Mouse (Mus musculus): ENCODE data around the gene Slc22a12. TPM values are rescaled to one million over a fixed set of nuclear protein-coding genes. Genes with fewer than 3 reads are reported as not detected.

Gene Slc22a12
- total and polyA plus RNA-seq, 3 experiments: not detected

DNA sequence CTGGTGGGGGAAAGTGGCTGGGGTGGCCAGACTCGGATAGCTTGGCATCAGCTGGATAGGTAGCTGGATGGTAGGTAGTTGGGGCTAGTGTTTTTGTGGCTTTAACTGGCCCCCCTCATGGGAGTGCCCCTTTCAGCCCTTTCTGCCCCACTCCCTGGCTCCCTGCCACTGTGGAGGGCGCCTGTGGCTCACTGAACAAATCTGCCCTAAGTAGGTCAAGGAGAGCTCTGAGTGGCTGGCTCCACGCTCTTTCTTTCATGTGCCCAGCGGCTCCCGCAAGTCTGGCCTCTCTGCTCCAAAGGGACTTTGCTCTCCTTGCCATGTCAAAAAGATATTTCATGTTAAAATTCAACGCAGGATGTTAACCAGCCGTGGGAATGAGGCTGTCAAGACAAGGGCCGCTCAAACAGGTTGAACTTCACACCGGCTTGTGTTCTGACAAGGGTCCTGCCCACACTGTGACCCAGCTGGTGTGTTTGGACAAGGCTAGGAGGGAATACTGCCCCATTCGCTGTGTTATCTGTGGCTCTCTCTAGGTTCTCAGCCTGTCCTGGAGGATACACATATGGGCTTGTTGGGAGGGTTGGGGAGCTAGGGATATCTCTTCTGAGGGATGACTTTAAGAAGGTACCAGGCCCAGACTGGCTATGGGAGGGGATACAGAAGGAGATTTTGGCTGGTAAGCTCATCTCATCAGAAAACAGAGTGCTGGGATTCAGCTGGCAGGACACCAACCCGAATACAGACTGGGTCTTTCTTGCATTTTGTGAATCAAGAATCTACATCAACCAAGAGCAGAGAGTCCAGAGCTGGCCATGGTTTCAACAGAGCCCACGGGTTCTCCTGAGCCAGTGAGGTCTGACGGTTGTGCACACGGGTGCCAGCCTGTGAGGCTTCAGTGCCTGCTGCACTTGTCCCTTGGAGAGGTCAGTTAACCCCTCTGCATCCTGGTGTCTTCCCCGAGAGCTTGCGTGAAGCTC lies 5.9 kb upstream of the Slc22a12 start:
- no peak for TF ChIP-seq MAFK (IDR thresholded peaks at IDR 0.05; ENCODE audit: borderline replicate concordance, low read depth, low read length)
- no peak for TF ChIP-seq GATA1 (IDR thresholded peaks at IDR 0.05; ENCODE audit: low read depth, low read length)
- TF ChIP-seq MYC (IDR thresholded peaks at IDR 0.05; ENCODE audit: low read depth, low read length): no peak
- TF ChIP-seq MAX (IDR thresholded peaks at IDR 0.05; ENCODE audit: low read length): no peak
- Histone ChIP-seq H3K4me1 (ENCODE audit: control insufficient read depth in 1 of 2, insufficient read depth in 2 of 2, low read length in 2 of 2) (peaks cover 0 to 10% of the 10 kb centered on the region in 2 experiments; a peak in 1 of 4 replicates), H3K79me2 (ENCODE audit: control insufficient read depth, insufficient read depth, low read length, poor library complexity) (no peaks in the 10 kb centered on the region), H3K9ac (ENCODE audit: control insufficient read depth, low read depth, low read length, poor library complexity, severe bottlenecking) (no peak overlapping the region), H3K4me3 (ENCODE audit: control insufficient read depth in 1 of 2, insufficient read depth in 1 of 2, low read depth in 2 of 2, low read length in 2 of 2) (no peak overlapping the region), H3K9me3 (replicated peaks; ENCODE audit: insufficient read depth, low read length) (no peaks in the 10 kb centered on the region), H3K27me3 (ENCODE audit: control insufficient read depth in 1 of 2, insufficient read depth in 2 of 2, low read length in 2 of 2) (no peaks in the 10 kb centered on the region; a peak in 1 of 4 replicates), H3K36me3 (ENCODE audit: control insufficient read depth in 1 of 2, insufficient read depth in 2 of 2, low read length in 2 of 2) (no peaks in the 10 kb centered on the region; a peak in 1 of 4 replicates), H3K27ac (ENCODE audit: control insufficient read depth, low read depth, low read length) (no peak overlapping the region)
- no peak for DNase-seq (ENCODE audit: low read depth, low spot score)

DNA sequence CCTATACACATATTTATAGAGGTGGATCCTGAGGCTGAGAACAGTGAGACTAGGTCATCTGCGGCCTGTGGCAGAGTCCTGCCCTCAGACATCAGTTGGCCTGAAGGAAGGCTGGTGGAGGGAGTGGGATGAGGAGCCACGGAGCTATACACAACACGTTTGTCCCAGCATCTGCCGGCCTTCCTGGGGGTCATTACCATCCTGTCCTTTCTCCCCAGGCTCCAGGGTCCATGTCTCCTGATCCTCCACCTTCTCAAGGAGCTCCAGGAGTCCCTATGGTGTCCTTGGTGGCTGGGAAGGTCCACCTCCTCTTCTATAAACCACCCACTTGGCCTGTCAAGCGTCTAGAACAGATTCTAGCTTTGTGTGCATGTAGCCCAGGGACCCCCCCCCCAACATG lies 5.0 kb upstream of the Slc22a12 start:
- TF ChIP-seq EP300 (IDR thresholded peaks at IDR 0.05; ENCODE audit: low read depth in 1 of 2, low read length in 2 of 2): no peak
- TF ChIP-seq ETS1 (IDR thresholded peaks at IDR 0.05; ENCODE audit: low read depth, low read length): no peak
- no peak for TF ChIP-seq TAL1 (IDR thresholded peaks at IDR 0.05; ENCODE audit: low read length)
- no peak for TF ChIP-seq BHLHE40 (IDR thresholded peaks at IDR 0.05; ENCODE audit: borderline replicate concordance, low read depth, low read length)
- no peak for TF ChIP-seq POLR2AphosphoS5 (IDR thresholded peaks at IDR 0.05; ENCODE audit: borderline replicate concordance, low read depth, low read length)
- no peak for TF ChIP-seq MYC (IDR thresholded peaks at IDR 0.05; ENCODE audit: low read depth, low read length)
- TF ChIP-seq ELF1 (IDR thresholded peaks at IDR 0.05; ENCODE audit: low read depth, low read length): no peak
- TF ChIP-seq POLR2AphosphoS2 (IDR thresholded peaks at IDR 0.05; ENCODE audit: low read length): no peak
- no peak for TF ChIP-seq E2F4 (IDR thresholded peaks at IDR 0.05; ENCODE audit: borderline replicate concordance, low read depth, low read length)
- TF ChIP-seq GABPA (IDR thresholded peaks at IDR 0.05; ENCODE audit: low read depth, low read length): no peak
- no peak for TF ChIP-seq TCF12 (IDR thresholded peaks at IDR 0.05; ENCODE audit: low read depth, low read length)
- no peak for TF ChIP-seq HCFC1 (IDR thresholded peaks at IDR 0.05; ENCODE audit: low read depth, low read length)
- TF ChIP-seq KAT2A (conservative IDR thresholded peaks at IDR 0.05; ENCODE audit: low read depth, low read length): no peak
- H3K27me3 ChIP-seq (ENCODE audit: control insufficient read depth in 1 of 2, insufficient read depth in 2 of 2, low read length in 2 of 2): no peaks in the 10 kb centered on the region; a peak in 1 of 4 replicates
- no peaks in the 10 kb centered on the region for H3K9me3 ChIP-seq (replicated peaks; ENCODE audit: insufficient read depth, low read length)
- H3K4me1 ChIP-seq (ENCODE audit: control insufficient read depth in 1 of 2, insufficient read depth in 2 of 2, low read length in 2 of 2): peaks cover 0 to 10% of the 10 kb centered on the region in 2 experiments; a peak in 1 of 4 replicates
- no peak overlapping the region for H3K27ac ChIP-seq (ENCODE audit: control insufficient read depth, low read depth, low read length)
- no peaks in the 10 kb centered on the region; a peak in 1 of 4 replicates for H3K36me3 ChIP-seq (ENCODE audit: control insufficient read depth in 1 of 2, insufficient read depth in 2 of 2, low read length in 2 of 2)
- no peak overlapping the region for H3K4me3 ChIP-seq (ENCODE audit: control insufficient read depth in 1 of 2, insufficient read depth in 1 of 2, low read depth in 2 of 2, low read length in 2 of 2)
- no peaks in the 10 kb centered on the region for H3K79me2 ChIP-seq (ENCODE audit: control insufficient read depth, insufficient read depth, low read length, poor library complexity)
- DNase-seq (ENCODE audit: low read depth, low spot score): no peak
- H3K9ac ChIP-seq (ENCODE audit: control insufficient read depth, low read depth, low read length, poor library complexity, severe bottlenecking): no peak overlapping the region
